Mouse (Mus musculus): ENCODE measurements around the gene Ndufc2.

The Ndufc2 gene

DNA sequence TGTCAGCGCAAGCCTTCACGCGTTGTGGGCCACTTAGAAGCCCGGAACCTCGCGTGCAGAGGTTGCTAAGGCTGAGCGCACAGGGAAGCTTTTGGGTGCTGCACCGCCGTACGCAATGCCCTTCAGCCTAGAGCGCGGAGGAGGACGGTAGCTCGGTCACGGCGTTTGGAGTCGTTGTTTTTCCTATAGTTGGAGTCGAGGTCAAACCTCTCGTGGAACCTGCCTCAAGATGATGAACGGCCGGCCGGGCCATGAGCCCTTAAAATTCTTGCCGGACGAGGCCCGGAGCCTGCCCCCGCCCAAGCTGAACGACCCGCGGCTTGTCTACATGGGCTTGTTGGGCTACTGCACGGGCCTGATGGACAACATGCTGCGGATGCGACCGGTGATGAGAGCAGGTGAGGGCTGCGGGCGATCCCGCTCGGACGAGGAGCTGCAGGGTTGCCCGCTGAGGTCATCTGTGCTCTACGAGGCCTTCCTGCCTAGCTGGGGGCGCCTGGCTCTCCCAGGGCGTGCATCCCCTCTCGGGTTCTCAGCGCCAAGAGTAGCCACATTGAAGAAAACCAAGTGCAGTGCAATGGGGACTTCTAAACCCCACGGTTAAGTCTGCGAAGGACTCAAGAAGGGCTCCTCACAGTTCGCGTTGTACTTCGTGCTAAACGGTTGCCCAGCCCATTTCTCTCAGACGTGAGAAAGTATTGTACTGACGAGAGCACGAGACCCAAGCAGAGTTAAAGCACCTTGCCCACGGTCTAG lies at the start of gene Ndufc2:
Gene Ndufc2 (plus strand): TSS at position 44 of the 756 bp plus-strand sequence.
- DNase-seq, result peak; percentile 92

DNA sequence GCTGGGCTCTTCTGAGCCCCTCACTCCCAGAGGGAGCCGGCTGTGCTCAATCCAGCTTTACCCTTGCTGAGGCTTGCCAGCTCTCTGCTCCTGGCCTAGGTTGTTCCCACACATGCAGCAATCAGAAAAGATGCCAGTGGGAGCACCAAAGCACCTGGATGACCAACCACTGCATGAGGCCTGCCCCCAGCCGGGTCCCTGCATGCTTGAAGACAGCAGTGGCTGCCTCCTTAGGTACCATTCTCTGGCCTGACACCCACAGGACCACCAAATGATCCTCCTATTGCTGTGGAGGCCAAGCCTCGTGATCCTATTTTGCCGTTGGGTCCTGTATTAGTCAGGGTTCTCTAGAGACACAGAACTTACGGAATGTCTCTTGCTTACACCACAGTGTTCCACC lies 48.9 kb upstream of the Ndufc2 start:
- DNase-seq, result no peak

DNA sequence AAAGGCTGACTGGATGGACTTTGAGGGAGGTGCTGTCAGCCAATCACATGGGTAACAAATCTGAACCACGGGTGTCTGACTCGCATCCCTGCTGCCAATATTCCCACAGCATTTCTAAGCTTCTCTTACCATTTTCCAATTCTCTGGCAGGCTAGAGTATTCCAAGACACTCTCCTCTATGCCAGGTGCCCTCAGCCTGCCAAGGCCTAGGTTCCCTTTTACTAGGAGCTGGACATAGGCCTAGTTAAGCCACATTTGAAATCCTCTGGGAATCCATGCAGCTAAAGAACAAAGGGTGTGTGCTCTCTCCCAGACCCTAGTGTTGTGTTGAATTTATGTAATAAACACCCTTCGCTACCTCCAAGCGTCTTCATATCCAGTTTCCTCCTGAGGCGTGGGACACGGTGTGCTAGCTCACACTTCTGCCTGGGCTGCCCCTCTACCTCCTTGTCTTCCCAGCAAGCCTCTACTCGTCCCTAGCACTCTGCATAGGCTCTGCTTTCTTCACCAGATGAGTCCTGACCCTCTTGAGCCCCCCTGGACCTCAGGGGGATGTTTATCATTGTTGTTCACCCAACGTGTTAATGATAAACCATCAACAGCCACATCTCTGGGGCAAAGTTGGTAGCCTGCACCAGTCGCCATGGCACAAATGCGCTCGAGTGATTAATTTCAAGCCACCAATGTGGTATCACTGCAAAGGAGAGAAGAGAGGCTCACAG lies 47.9 kb upstream of the Ndufc2 start:
- DNase-seq, result no peak

DNA sequence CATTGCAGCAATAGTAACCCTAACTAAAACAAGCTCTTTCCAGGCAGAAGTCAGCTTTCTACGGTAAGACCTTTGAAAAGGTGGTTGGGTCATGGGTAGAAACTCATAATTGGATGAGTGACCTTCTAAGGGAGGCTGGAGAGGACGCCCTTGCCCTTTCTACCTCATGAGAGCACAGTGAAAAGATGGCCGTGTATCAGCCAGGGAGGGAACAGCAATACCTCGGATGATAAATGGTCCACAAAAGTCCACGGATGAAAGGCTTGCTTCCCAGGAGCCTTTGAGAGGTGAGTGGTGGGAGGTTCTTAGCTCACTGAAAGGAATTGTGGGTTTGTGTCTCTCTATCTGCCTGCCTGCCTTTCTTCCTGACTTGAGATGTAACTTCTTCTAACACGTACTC lies 46.4 kb upstream of the Ndufc2 start:
- DNase-seq, result no peak

DNA sequence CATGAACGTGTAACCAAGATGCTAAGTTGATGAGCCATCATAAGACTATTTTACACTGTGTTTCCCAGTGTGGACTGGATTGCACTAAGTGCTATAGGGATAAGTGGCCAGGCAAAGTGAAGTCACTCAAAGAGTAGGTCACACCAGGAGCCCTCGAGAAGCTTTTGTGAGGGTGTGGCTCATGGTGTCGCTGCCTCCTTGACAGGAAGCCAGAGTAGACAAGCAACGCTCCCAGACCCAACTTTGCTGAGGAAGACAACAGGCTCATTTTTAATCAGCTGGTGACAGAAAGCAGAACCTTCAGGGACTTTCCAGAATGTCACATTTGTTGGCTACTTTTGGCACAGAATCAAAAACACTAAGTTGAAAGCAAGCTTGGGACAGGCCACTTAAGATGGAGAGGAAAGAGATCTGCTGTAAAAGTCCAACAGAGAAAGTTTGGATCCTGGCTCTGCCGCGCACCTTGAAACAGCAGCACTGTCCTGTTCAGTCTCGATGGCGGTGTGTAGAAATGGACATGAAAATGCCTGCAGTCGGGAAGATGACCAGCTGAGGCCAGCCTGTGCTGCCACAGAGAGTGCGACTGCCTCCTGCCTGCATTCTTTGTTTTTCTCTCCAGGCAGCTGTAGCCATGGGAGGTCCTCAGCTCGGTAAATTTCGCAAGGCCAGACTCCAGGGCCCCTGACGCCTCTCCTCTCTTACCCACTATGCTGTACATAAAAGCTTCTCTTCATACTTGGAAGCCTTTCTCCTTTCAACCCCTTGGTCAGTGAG lies 44.5 kb upstream of the Ndufc2 start:
- no peak for DNase-seq

DNA sequence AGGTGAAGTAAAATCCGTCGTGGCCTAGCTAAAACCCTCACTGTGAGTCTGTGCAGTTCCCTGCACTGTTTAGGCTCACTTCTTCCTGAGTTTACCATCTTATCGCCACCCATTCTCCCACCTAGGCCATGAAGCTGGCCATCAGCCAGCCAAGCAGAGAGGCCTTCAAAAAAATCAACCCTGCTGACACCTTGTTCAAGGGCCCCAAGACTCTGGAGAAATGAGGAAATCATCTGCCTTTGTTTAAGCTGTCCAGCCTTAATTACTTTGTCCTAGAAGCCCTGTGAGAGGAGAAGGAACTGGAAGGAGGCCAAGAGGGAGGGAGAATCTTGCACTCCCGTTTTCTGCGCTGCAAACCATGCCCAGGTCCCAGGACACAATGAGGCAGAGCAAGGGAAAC lies 43.5 kb upstream of the Ndufc2 start:
- no peak for DNase-seq

DNA sequence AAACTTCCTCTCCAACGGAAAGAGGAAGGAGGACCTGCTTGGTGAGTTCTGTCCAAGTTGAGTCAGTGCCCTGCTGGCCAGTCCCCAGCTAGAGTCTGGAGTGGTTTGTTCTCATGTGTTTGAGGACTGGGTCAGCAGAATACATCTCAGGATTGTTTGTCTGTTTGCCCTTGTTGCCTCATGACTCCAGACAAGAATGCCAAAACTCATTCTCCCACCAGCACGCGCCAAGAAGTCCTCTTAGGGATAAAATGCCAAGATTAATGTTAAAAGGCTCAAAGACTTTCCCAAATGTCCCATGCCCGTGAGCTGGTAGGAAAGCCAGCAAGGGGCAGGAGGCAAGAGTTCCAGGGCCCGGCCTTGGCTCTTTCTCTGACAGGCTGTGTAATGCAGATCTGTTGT lies 42.9 kb upstream of the Ndufc2 start:
- DNase-seq, result no peak

DNA sequence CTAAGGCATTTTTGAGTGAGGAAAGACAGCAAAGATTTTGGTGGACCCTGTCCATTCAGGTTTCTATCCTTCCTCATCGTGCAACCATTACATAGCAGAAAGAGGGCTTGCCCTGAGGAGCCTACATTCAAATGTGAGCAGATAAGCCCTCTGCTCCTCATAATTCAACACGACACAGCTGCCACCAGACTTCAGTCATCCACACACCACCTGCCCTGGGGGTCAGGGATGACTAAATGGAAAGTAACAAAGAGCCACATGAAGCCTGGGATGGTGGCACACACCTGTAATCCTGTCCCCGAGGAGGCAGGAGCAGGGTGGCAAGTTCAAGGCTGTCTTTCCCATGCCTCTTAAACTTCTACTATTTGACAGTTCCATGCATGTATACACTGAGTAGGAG lies 42.0 kb upstream of the Ndufc2 start:
- DNase-seq, result no peak

- DNase-seq, result no peak
These were observed 41.5 kb upstream of the Ndufc2 start for GRCm38 (mm10) chr7:97358347-97358746.

- no peak for DNase-seq
These were observed 39.6 kb upstream of the Ndufc2 start for GRCm38 (mm10) chr7:97360166-97360565.

GRCm38 (mm10) chr7:97360955-97361354 lies 38.8 kb upstream of the Ndufc2 start:
- no peak for DNase-seq

DNA sequence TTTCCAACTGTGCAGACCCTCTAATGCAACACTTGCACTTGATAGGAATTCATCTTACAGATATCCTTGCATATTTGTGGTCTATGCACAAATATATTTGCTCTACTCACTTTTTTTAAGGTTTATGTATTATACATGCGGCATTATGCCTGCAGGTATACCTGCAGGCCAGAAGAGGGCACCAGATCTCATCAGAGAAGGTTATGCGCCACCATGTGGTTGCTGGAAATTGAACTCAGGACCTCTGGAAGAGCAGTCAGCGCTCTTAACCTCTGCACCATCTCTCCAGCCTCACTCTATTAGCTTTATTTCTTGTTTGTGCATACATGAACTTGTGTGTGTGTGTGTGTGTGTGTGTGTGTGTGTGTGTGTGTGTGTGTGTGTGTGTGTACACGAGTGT lies 38.3 kb upstream of the Ndufc2 start:
- peak; percentile 62 for DNase-seq

- DNase-seq, result no peak
These were observed 33.9 kb upstream of the Ndufc2 start for GRCm38 (mm10) chr7:97365887-97366286.

- no peak for DNase-seq
These were observed 24.7 kb upstream of the Ndufc2 start for GRCm38 (mm10) chr7:97375101-97375500.

- no peak for DNase-seq
These were observed 23.9 kb upstream of the Ndufc2 start for GRCm38 (mm10) chr7:97375906-97376305.

DNA sequence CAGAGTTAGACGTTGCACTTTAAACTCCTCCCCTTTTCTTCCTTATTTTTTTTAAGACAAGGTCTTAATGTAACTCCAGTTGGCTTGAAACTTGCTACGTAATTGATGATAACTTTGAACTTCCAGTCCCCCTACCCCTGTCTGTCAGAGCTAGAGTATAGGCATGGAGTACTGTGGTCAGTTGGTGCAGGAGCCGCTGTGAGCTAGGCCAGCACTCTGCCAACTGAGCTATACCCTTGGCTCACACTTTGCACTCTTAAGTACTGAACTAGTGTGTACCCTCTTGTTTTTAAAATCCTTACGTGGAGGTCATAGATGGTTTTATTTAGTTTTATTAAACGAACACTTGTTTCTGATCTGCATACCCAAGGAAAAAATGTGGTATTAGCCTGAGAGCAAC lies 20.5 kb upstream of the Ndufc2 start:
- DNase-seq, result no peak

GRCm38 (mm10) chr7:97380500-97381123 lies 19.2 kb upstream of the Ndufc2 start:
- no peak for DNase-seq

GRCm38 (mm10) chr7:97382661-97383060 lies 17.1 kb upstream of the Ndufc2 start:
- DNase-seq, result no peak

DNA sequence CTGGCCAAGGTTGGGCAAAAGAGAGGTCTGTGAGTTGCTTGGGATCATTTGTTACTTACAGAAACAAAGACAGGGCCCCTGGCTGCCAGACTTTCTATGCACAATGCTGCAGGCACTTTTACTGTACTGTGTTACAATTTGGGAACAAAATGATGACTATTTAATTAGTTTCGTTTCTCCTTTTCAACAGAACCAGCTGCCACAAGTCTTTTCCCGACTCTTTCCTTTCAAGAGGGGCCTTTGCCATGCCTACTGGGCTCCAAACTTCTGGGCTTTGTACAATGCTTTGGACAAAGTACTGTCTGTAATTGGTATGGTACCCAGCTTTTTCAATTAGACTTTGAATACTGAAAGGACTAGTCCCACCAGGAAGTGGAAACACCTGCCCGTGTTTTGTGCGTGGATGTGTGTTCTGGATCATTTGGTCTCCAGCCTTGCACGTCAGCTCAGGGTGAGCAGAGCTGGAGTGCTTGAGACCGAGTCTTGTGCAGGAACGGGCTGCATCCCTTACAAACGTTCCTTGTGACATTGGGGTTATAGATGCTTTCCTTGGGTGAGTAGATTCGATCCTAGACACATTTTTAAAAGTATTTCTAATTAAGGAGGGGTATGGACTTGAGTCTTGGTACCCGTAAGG lies 16.2 kb upstream of the Ndufc2 start:
- DNase-seq, result no peak

GRCm38 (mm10) chr7:97386106-97386805 lies 13.5 kb upstream of the Ndufc2 start:
- no peak for DNase-seq

GRCm38 (mm10) chr7:97386806-97387370 lies 12.9 kb upstream of the Ndufc2 start:
- no peak for DNase-seq

All from embryo, embryonic 11 days (tissue).